8 mouse cellular contexts compared by ENCODE assay signal in the genomic region with DNA sequence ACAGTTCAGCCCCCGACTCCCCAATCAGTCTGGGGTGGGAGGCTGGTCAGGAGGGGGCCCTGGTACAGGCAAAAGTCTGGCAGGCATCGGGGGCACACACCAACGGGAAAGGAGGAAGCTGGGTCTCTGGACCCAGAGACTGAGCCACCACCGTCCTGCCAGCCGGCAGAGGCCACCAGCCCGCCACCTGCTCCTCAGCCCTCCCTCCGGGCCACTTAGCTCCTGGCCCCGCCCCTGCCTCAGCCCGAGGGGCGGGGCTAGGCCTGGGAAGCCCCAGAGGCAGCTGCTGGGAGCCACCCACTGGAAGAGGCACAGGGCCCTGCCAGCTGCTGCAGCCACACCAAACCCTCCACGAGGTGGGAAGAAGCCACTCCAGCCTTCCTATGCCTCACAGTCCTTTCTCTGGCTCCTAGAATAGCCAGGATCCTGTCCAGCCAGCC. TPM values are rescaled to one million over a fixed set of nuclear protein-coding genes. Genes with fewer than 3 reads are reported as not detected.
DNase-seq lines count a peak whose midpoint lies in the region; ATAC-seq lines count a peak whose summit lies in the region.

A gene (minus strand): TSS at position 186 of the 440 bp plus-strand sequence.

- H3K9me3 ChIP-seq in intestine, embryonic 15.5 days: no peaks in the 10 kb centered on the region
- H3K9me3 ChIP-seq in midbrain, embryonic 15.5 days: no peaks in the 10 kb centered on the region

- no peaks in the 10 kb centered on the region for H3K27me3 ChIP-seq in intestine, embryonic 15.5 days (replicated peaks)
- no peaks in the 10 kb centered on the region for H3K27me3 ChIP-seq in midbrain, embryonic 15.5 days (replicated peaks)

- DNase-seq in ovary, postnatal 14 days (ENCODE audit: low spot score): peak; percentile 29
- no peak for DNase-seq in ovary, postnatal 10 days (ENCODE audit: low spot score)
- DNase-seq in embryo, embryonic 9.5 days (ENCODE audit: extremely low spot score): peak; percentile 78
- DNase-seq in liver: peak; percentile 85
- DNase-seq in spleen, postnatal 14 days (ENCODE audit: low spot score in 2 of 2): peak; percentile 61 to 73

- peak within 1 kb of the TSS; percentile 33 for H3K4me3 ChIP-seq in intestine, embryonic 15.5 days (replicated peaks)
- H3K4me3 ChIP-seq in midbrain, embryonic 15.5 days: peak within 1 kb of the TSS; percentile 25

- H3K4me1 ChIP-seq in intestine, embryonic 15.5 days (replicated peaks): peaks cover 8% of the 10 kb centered on the region
- H3K4me1 ChIP-seq in midbrain, embryonic 15.5 days: peaks cover 45% of the 10 kb centered on the region

- ATAC-seq in granulocyte monocyte progenitor cell, adult 5-6 weeks (replicated peaks; ENCODE audit: poor library complexity, severe bottlenecking): peak; percentile 87
- peak; percentile 88 for ATAC-seq in intestine, embryonic 15.5 days
- ATAC-seq in midbrain, embryonic 15.5 days (replicated peaks): peak; percentile 51

- H3K27ac ChIP-seq in intestine, embryonic 15.5 days: peak within 1 kb of the TSS; percentile 56
- peak within 1 kb of the TSS; percentile 80 for H3K27ac ChIP-seq in midbrain, embryonic 15.5 days

- H3K36me3 ChIP-seq in intestine, embryonic 15.5 days: 0 out of 2 replicates have a peak, but pooled peaks cover 13% of the 10 kb centered on the region
- no peaks in the 10 kb centered on the region for H3K36me3 ChIP-seq in midbrain, embryonic 15.5 days (replicated peaks)

- H3K4me2 ChIP-seq in intestine, embryonic 15.5 days (replicated peaks): peak within 1 kb of the TSS; percentile 55
- peak within 1 kb of the TSS; percentile 34 for H3K4me2 ChIP-seq in midbrain, embryonic 15.5 days

- H3K9ac ChIP-seq in intestine, embryonic 15.5 days: peak within 1 kb of the TSS; percentile 26
- no peak within 1 kb of the TSS for H3K9ac ChIP-seq in midbrain, embryonic 15.5 days

- WGBS in intestine, embryonic 15.5 days: 4% methylated on average over 11 of the region's 11 CpGs
- under 1% methylated on average over 11 of the region's 11 CpGs for WGBS in midbrain, embryonic 15.5 days

RNA-seq across cellular contexts. Expression of the gene that starts here (rescaled TPM):
- total RNA-seq in granulocyte monocyte progenitor cell, adult 5-6 weeks (2014; fragmentation: Nextera tagmentation): 31.2 and 34.9 TPM in 2 replicates
- 4.5 and 8.2 TPM in 2 replicates for total RNA-seq in granulocyte monocyte progenitor cell, adult 5-6 weeks (2017)
- polyA plus RNA-seq in intestine, embryonic 15.5 days (2015; fragmentation: Nextera tagmentation; extraction: Ambion mirVana): 19.7 and 20.4 TPM in 2 replicates
- 27.1 and 30.1 TPM in 2 replicates for polyA plus RNA-seq in midbrain, embryonic 15.5 days (2015; fragmentation: Nextera tagmentation; extraction: Ambion mirVana)
